Mouse (Mus musculus): ENCODE results near the gene Fam193a. TPM values are rescaled to one million over a fixed set of nuclear protein-coding genes. Genes with fewer than 3 reads are reported as not detected.
A peak's percentile ranks its signal among the peaks of the same experiment; 100 is the strongest.

Fam193a gene
- polyA plus RNA-seq, 1 experiment from 2014 or later = 7.6 TPM

DNA sequence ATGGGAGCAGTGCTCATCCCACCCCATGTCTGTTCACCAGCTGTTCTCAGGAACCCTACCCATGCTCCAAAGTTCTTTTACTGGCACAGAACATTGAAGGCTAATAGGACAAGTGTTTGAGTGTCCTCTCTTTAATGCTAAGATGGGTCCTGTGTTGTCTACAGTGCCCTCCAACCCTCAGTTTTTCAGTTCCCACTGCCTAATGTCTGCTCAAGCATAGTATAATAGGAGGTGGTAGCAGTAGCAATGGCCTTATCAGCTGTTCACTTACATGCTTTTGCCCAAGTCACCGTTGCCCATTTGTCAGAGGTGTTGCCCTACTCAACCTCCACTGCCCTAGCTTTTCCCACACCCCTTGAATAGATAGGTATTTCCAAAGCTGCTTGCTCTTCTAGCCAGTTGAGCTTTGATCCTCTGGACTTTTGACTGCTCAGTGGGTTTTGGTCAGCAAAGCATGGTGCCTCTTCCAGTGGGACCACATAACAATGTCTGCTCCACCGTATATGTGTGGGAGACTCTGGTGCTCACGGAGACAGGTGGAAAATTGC is 17.6 kb upstream of the Fam193a start:
- H3K36me3 ChIP-seq = peaks cover 64% of the 10 kb centered on the region
- ATAC-seq = no peak
- 95% methylated on average over 3 of the region's 3 CpGs for WGBS
- no peak overlapping the region for H3K4me2 ChIP-seq (replicated peaks)
- H3K4me1 ChIP-seq (replicated peaks) = no peaks in the 10 kb centered on the region
- no peaks in the 10 kb centered on the region for H3K27me3 ChIP-seq (replicated peaks)
- H3K9ac ChIP-seq = no peak overlapping the region
- H3K27ac ChIP-seq = no peak overlapping the region
- no peaks in the 10 kb centered on the region for H3K9me3 ChIP-seq
- H3K4me3 ChIP-seq (replicated peaks) = no peak overlapping the region

DNA sequence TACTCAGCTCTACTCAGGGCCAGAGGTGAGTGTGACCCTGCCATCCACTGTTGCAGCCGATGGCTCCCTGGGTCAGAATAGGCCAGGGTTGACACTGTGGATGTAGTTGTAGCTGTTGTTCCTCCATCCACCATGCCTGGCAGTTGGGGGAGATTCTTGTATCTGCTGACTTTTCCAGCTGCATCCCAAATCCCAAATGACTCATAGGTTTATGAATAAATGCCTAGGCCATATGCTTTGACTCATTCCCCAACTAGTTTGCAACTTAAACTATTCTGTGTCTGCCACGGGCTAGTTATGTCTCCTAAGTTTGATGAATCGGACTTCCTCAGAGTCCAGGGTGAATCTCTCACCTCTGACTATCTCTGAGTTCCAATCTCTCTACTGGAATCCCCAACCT is 9.5 kb upstream of the Fam193a start:
- WGBS = 93% methylated on average over 3 of the region's 3 CpGs
- H3K27ac ChIP-seq = no peak overlapping the region
- peaks cover 12% of the 10 kb centered on the region for H3K36me3 ChIP-seq
- no peak overlapping the region for H3K9ac ChIP-seq
- no peak overlapping the region for H3K4me2 ChIP-seq (replicated peaks)
- no peak for ATAC-seq
- H3K4me1 ChIP-seq (replicated peaks) = no peaks in the 10 kb centered on the region
- H3K9me3 ChIP-seq = no peaks in the 10 kb centered on the region
- H3K4me3 ChIP-seq (replicated peaks) = no peak overlapping the region
- H3K27me3 ChIP-seq (replicated peaks) = no peaks in the 10 kb centered on the region

DNA sequence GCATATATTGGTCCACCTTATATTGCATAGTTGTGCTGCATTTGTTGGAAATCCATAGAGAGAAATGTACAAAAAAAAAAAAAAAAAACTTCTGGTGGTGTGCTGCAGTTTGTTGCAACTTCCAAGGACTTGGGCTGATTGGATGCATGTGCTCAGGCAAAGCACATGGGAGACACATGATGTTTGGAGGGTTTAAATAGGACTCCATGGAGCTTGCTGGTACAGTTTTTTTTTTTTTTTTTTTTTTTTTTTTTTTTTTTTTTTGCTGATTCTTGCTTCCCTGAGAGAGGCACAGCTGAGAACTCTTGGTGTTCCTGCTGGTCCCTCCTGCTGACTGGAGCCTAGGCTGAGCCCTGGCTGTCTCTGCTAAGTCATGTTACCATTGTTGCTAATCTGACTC is 6.6 kb upstream of the Fam193a start:
- 0 out of 2 replicates have a peak, but pooled peaks cover 5% of the 10 kb centered on the region for H3K36me3 ChIP-seq
- no peaks in the 10 kb centered on the region for H3K4me1 ChIP-seq (replicated peaks)
- H3K4me2 ChIP-seq (replicated peaks) = no peak overlapping the region
- no peak for ATAC-seq
- no peaks in the 10 kb centered on the region for H3K27me3 ChIP-seq (replicated peaks)
- no peak overlapping the region for H3K9ac ChIP-seq
- no peaks in the 10 kb centered on the region for H3K9me3 ChIP-seq
- H3K27ac ChIP-seq = no peak overlapping the region
- no peak overlapping the region for H3K4me3 ChIP-seq (replicated peaks)

DNA sequence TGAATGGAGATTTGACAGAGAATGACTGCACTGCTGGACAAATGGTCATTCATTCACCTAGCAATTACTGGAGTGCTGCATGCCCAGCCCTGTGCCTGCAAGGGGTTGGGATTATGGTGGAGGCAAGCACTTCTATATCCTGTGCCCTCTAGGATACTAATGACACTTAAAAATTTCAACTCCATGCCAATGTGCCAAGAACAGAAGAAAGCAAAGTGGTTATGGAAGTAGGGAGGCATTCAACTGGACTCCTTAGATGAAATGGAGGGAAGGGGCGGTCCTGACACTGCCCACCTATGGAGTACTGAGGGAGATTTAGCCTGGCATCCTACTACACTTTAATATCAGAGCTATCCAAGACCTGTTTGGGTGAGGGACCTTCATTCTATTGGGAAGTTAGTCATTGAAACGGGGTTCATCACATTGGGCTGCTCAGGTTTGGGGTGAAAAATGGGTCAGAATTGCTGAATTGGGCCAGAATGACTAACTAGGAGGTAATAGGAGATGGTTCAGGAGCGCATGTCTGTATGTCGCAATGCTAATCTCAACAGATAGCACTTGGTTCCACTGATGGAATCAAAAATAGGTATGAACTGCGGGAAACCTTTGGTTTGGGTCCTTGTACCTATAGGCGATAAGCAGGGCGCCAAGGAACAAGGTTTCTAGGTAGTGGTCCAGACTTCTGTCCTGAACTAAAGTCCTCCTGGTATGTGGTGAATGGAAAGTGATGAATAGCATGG is 1.0 kb upstream of the Fam193a start:
- WGBS = 65% methylated on average over 7 of the region's 7 CpGs
- H3K4me1 ChIP-seq (replicated peaks) = peaks cover 16% of the 10 kb centered on the region
- no peaks in the 10 kb centered on the region for H3K36me3 ChIP-seq
- peak overlapping the region; percentile 76 for H3K4me2 ChIP-seq (replicated peaks)
- no peaks in the 10 kb centered on the region for H3K9me3 ChIP-seq
- peak overlapping the region; percentile 92 for H3K4me3 ChIP-seq (replicated peaks)
- H3K27ac ChIP-seq = peak overlapping the region; percentile 85
- H3K27me3 ChIP-seq (replicated peaks) = no peaks in the 10 kb centered on the region
- peak overlapping the region; percentile 71 for H3K9ac ChIP-seq
- ATAC-seq = no peak

DNA sequence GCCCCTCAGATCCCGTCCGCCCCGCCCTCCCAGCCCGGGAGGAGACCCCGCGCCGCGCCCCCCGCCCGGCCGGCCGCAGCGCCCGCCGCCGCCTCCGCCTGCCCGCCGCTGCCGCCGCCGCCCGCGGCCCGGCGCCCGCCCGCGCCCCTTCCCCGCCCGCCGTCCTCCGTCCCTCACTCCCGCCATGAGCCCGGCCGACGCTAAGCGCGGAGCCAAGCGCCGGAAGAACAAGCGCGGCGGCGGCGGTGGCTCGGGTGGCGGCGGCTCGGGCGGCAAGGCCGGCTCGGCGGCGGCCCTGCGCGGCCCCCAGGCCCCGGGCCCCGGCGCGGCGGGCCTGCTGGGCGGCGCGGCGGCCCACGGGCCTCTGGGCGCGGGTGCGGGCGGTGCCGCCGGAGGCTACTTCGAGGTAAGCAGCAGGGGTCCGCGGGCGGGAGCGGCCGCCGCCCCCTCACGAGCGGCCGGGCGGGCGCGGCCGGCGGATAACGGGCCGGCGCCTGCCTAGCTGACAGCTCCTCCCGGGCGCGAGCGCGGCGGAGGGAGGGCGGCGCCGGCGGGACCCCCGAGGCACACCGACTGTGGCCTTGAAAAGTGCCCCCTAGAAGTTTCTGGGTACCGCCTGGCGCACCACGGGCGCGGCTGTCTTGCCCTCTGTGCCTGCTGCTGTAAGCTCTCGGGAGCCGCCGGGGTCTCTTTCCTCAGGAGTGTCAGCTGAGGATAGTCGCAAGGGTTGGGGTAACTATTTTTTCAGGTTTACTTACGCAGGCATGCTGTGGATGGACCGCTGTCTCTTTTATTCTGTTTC is 490 bp downstream of the Fam193a start:
- Histone ChIP-seq H3K4me2 (replicated peaks) (peak overlapping the region; percentile 67), H3K27ac (peak overlapping the region; percentile 60; the same call in 1 of the 2 replicates), H3K36me3 (no peaks in the 10 kb centered on the region), H3K9me3 (no peaks in the 10 kb centered on the region), H3K4me1 (replicated peaks) (peaks cover 16% of the 10 kb centered on the region), H3K4me3 (replicated peaks) (peak overlapping the region; percentile 92), H3K9ac (peak overlapping the region; percentile 88), H3K27me3 (replicated peaks) (no peaks in the 10 kb centered on the region)
- ATAC-seq = peak; percentile 30
- WGBS = under 1% methylated on average over 70 of the region's 114 CpGs

DNA sequence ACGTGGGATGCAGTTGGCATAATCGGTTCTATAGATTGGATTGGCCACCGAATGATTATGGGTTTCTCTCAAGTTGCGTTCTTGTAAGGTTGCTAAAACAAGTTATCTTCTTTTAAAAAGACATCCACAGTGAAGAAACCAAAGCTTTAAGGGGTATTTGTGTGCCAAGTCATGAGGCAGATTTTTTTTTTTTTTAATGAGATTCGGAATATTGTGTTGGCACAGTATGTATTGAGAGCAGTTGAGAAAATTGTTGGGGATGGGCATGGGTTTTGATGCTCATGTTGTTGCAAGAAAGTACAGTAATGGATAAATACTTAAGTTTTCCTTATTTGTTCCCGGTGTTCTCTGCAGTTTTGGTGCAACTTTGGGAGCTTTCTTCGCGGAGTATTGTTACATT is 1.1 kb downstream of the Fam193a start:
- Histone ChIP-seq H3K36me3 (no peaks in the 10 kb centered on the region), H3K4me3 (replicated peaks) (peak overlapping the region; percentile 92), H3K9me3 (no peaks in the 10 kb centered on the region), H3K27ac (no peak overlapping the region), H3K4me2 (replicated peaks) (peak overlapping the region; percentile 67), H3K9ac (peak overlapping the region; percentile 88), H3K4me1 (replicated peaks) (peaks cover 16% of the 10 kb centered on the region), H3K27me3 (replicated peaks) (no peaks in the 10 kb centered on the region)
- no peak for ATAC-seq
- 30% methylated on average over 8 of the region's 8 CpGs for WGBS

DNA sequence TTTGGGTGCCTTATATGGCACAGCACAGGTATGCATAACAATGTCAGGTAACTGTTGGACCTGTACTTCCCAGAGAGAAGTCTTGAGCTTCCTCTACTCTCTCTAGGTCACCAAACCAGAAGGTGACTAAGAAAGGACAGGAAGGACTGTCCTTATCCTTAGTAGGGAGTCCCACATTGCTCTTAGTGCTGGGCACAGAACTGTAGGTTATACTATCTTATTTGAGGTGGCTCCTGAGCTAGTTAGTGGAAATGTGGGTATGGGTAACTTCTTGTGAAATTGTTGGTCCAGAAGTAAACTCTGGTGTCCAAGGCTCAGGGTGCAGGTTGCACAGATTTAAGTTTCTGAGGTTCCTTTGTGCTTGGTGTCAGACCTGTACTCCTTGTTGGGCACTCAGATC is 2.4 kb downstream of the Fam193a start:
- no peaks in the 10 kb centered on the region for H3K9me3 ChIP-seq
- no peak overlapping the region for H3K4me2 ChIP-seq (replicated peaks)
- no peak overlapping the region for H3K4me3 ChIP-seq (replicated peaks)
- H3K27me3 ChIP-seq (replicated peaks) = no peaks in the 10 kb centered on the region
- H3K9ac ChIP-seq = no peak overlapping the region
- no peak overlapping the region for H3K27ac ChIP-seq
- ATAC-seq = no peak
- no peaks in the 10 kb centered on the region for H3K36me3 ChIP-seq
- H3K4me1 ChIP-seq (replicated peaks) = peaks cover 16% of the 10 kb centered on the region

DNA sequence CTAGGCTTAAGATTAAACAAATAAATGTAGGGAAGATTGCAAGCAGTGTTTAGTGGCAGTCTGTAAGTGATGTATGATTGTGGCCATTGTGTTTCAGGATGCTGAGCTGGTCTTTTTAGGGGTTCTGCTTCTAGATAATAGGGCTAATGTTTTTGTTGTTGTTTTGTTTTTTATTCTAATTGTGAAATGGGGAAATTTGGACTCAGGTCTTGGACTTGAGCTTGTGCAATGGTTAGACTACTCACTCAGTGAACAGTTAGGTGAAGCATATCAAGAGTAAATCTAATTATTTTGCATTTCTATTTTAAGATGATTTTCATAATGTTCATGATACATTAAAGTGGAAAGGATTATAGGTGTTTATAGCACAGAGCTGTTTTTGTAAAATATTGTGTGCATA is 2.8 kb downstream of the Fam193a start:
- peaks cover 16% of the 10 kb centered on the region for H3K4me1 ChIP-seq (replicated peaks)
- no peak overlapping the region for H3K4me2 ChIP-seq (replicated peaks)
- no peak overlapping the region for H3K4me3 ChIP-seq (replicated peaks)
- ATAC-seq = no peak
- H3K36me3 ChIP-seq = no peaks in the 10 kb centered on the region
- no peak overlapping the region for H3K9ac ChIP-seq
- no peaks in the 10 kb centered on the region for H3K9me3 ChIP-seq
- no peak overlapping the region for H3K27ac ChIP-seq
- no peaks in the 10 kb centered on the region for H3K27me3 ChIP-seq (replicated peaks)

DNA sequence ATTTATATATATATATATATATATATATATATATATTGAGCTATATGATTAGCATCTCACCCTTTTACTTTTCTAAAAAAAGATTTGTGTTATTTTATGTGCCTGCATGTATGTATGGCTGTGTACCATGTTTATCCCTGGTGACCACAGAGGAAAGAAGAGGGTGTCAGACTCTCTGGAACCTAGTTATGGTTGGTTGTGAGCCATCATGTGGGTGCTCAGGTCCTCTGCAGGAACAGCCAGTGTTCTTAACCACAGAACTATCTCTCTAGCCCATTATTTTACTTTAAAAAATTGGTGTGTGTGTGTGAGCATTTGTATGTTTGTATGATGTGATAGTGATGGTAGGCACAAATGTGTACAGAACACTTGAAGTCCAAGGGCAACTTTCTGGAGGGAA is 9.1 kb downstream of the Fam193a start:
- no peak for ATAC-seq
- H3K9me3 ChIP-seq = no peaks in the 10 kb centered on the region
- no peak overlapping the region for H3K4me3 ChIP-seq (replicated peaks)

DNA sequence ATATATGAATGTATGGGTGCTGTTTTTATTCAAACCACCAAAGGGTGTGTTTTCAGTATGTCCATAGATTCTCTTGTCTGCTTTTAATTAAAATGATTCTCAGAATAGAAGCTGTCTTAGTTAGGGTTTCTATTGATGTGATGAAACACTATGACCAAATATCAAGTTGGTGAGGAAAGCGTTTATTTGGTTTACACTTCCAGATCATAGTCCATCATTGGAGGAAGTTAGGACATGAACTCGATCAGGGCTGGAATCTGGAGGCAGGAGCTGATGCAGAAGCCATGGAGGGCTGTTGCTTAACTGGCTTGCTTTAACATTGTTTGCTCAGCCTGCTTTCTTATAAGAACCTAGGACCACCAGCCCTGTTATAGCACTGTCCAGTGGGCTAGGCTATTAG is 12.0 kb downstream of the Fam193a start:
- 78% methylated on average over 2 of the region's 2 CpGs for WGBS
- Histone ChIP-seq H3K9me3 (no peaks in the 10 kb centered on the region), H3K4me2 (replicated peaks) (no peak overlapping the region), H3K27ac (no peak overlapping the region), H3K4me1 (replicated peaks) (no peaks in the 10 kb centered on the region), H3K36me3 (no peaks in the 10 kb centered on the region), H3K27me3 (replicated peaks) (no peaks in the 10 kb centered on the region), H3K9ac (no peak overlapping the region), H3K4me3 (replicated peaks) (no peak overlapping the region)
- no peak for ATAC-seq

More for the DNA sequence above, 9.1 kb downstream of the Fam193a start:
- Histone ChIP-seq H3K9ac (no peak overlapping the region), H3K4me2 (replicated peaks) (no peak overlapping the region), H3K27ac (no peak overlapping the region), H3K36me3 (no peaks in the 10 kb centered on the region), H3K4me1 (replicated peaks) (no peaks in the 10 kb centered on the region), H3K27me3 (replicated peaks) (no peaks in the 10 kb centered on the region)

DNA sequence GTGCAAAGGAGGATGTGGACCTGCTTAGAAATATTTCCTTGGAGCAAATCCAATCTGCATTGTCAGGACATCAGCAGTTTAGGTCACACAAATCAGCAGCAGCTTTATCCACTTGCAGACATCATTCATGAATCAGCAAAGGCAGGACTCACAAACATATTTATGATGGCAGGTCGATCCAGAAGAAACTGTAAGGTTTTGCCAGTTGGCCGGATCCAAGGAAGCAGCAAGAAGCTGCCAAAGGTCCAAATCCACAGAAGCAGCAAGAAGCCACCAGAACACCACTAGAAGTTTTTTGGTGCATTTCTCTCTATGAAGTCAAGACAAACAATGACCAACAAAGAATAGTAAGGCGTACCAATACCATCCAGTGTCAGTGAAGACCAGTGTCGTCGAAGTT is 15.9 kb downstream of the Fam193a start:
- Histone ChIP-seq H3K4me2 (replicated peaks) (no peak overlapping the region), H3K4me1 (replicated peaks) (no peaks in the 10 kb centered on the region), H3K9me3 (no peaks in the 10 kb centered on the region), H3K36me3 (no peaks in the 10 kb centered on the region), H3K9ac (no peak overlapping the region), H3K27me3 (replicated peaks) (no peaks in the 10 kb centered on the region), H3K4me3 (replicated peaks) (no peak overlapping the region), H3K27ac (no peak overlapping the region)
- no peak for ATAC-seq
- 95% methylated on average over 5 of the region's 5 CpGs for WGBS

DNA sequence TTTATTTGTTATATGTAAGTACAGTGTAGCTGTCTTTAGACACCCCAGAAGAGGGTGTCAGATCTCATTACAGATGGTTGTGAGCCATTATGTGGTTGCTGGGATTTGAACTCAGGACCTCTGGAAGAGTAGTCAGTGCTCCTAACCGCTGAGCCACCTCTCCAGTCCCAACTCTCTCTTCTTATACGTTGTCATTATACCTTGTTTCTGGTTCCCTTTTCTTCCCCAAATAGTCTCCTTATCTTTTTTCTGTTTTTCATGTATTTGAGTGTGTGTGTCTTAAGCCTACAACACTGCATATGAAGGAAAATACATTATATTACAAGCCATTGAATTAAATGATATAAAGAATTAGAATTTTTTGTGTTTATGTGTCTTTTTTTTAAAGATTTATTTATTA is 17.0 kb downstream of the Fam193a start:
- H3K27me3 ChIP-seq (replicated peaks) = no peaks in the 10 kb centered on the region
- H3K27ac ChIP-seq = no peak overlapping the region
- H3K4me2 ChIP-seq (replicated peaks) = no peak overlapping the region
- H3K36me3 ChIP-seq = no peaks in the 10 kb centered on the region
- no peak for ATAC-seq
- 97% methylated on average over 2 of the region's 2 CpGs for WGBS
- H3K9me3 ChIP-seq = no peaks in the 10 kb centered on the region
- no peak overlapping the region for H3K4me3 ChIP-seq (replicated peaks)
- no peaks in the 10 kb centered on the region for H3K4me1 ChIP-seq (replicated peaks)
- no peak overlapping the region for H3K9ac ChIP-seq

DNA sequence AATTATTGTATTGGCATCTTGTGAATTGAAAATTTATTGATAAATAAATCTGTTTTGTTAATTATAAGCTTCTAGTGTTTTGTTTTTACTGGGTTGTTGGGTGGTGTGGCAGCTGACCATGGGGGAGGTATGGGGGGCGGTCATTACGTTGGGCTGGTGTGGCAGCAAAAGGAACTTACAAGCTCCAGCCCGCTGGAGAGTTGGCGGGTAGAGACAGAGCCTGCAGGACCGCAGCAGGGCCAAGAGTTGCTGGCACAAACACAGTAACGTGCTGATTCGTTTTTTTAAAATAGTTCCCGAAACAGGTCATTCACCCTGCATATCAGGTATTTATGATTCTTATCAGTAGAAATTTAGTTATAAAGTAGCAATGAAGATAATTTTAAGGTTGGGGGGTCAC is 23.5 kb downstream of the Fam193a start:
- Histone ChIP-seq H3K4me1 (replicated peaks) (no peaks in the 10 kb centered on the region), H3K4me2 (replicated peaks) (no peak overlapping the region), H3K27ac (no peak overlapping the region), H3K9ac (no peak overlapping the region), H3K9me3 (no peaks in the 10 kb centered on the region), H3K4me3 (replicated peaks) (no peak overlapping the region), H3K36me3 (no peaks in the 10 kb centered on the region), H3K27me3 (replicated peaks) (no peaks in the 10 kb centered on the region)
- 88% methylated on average over 8 of the region's 8 CpGs for WGBS
- no peak for ATAC-seq
